Mouse (Mus musculus): ENCODE results near the gene Avil. TPM values are rescaled to one million over a fixed set of nuclear protein-coding genes. Genes with fewer than 3 reads are reported as not detected.

The Avil gene
- polyA plus RNA-seq, 1 experiment from 2014 or later, result 0.13 TPM

DNA sequence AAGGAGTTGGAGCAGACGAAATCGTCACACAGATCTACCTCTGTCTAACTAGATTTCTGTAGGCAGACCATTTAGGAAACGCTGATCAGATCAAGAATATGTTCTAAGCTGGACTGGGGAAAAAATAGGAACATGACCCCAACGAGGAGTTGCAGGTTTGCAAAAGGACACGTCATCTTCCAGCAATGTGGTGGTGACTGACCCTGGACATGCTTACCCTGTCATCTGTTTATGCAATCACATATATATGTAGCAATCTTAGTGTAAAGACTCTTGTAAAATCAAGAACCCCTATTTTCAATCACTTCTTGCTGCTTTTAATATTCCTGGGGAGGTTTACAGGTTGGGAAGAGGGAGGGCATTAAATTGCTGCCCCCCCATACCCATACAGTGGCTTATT, 62.0 kb downstream of the Avil start:
- ATAC-seq, result no peak
- H3K9ac ChIP-seq (replicated peaks; ENCODE audit: low read depth), result no peak overlapping the region
- DNase-seq (ENCODE audit: low spot score), result peak; percentile 69
- TF ChIP-seq EP300 (IDR thresholded peaks at IDR 0.05) (no peak), CTCF (IDR thresholded peaks at IDR 0.05) (no peak)
- H3K9me3 ChIP-seq (ENCODE audit: low read length), result no peaks in the 10 kb centered on the region
- H3K4me2 ChIP-seq (replicated peaks; ENCODE audit: low read depth, low read length), result no peak overlapping the region
- 0 out of 2 replicates have a peak, but pooled peaks cover 7% of the 10 kb centered on the region for H3K27me3 ChIP-seq (replicated peaks; ENCODE audit: insufficient read depth, low read length)
- peaks cover 14% of the 10 kb centered on the region; the same call in 1 of the 2 replicates for H3K36me3 ChIP-seq (ENCODE audit: insufficient read depth, low read length)
- no peak overlapping the region for H3K4me3 ChIP-seq (ENCODE audit: low read depth, low read length)
- 0 out of 2 replicates have a peak overlapping the region, but pooled peaks have one; percentile 23 for H3K27ac ChIP-seq (ENCODE audit: low read length)
- peaks cover 6% of the 10 kb centered on the region; the same call in 1 of the 2 replicates for H3K4me1 ChIP-seq (ENCODE audit: insufficient read depth, low read depth, low read length)
- WGBS, result 60% methylated on average over 5 of the region's 5 CpGs

DNA sequence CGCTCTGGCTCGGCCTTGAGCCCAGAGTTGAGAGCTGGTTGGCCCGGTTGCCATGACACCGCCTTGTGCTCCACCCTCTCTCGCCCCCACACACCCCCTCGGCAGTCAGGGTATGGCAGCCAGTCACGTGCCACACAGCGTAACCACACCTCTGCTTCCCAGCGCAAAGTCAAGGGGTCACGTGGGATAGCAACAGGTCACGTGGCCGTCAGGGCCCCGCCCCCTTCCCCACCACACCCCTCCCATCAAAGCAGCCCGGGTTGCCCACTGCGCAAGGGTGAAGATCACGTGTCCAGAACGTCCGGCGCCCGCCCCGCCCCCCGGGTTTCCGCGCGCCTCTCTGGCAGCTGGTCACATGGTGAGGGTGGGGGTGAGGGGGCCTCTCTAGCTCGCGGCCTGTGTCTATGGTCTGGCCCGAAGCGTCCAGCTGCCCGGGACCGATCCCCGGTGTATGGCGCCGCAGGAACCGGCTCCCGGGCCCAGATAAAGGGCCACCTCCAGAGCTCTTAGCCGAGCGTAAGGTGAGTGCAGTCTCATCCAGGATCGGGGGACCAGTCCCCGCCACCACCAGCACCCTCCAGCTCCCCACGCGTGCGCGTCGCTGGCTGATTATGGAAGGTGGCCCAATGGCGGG, 62.8 kb downstream of the Avil start, which contains the start of gene Cdk4:
Cdk4 (plus strand) TSS at position 296 of the 634 bp plus-strand sequence.
- Histone ChIP-seq H3K4me2 (replicated peaks; ENCODE audit: low read depth, low read length) (peak within 1 kb of the TSS; percentile 90), H3K4me1 (ENCODE audit: insufficient read depth, low read depth, low read length) (peaks cover 5% of the 10 kb centered on the region; the same call in 1 of the 2 replicates), H3K9me3 (ENCODE audit: low read length) (no peaks in the 10 kb centered on the region), H3K36me3 (ENCODE audit: insufficient read depth, low read length) (peaks cover 20% of the 10 kb centered on the region), H3K4me3 (ENCODE audit: low read depth, low read length) (peak within 1 kb of the TSS; percentile 62), H3K27ac (ENCODE audit: low read length) (peak within 1 kb of the TSS; percentile 77), H3K27me3 (replicated peaks; ENCODE audit: insufficient read depth, low read length) (0 out of 2 replicates have a peak, but pooled peaks cover 7% of the 10 kb centered on the region), H3K9ac (replicated peaks; ENCODE audit: low read depth) (peak within 1 kb of the TSS; percentile 82)
- 2% methylated on average over 46 of the region's 46 CpGs for whole genome bisulfite sequencing
- DNase-seq (ENCODE audit: low spot score), result peak; percentile 98
- TF ChIP-seq CTCF (IDR thresholded peaks at IDR 0.05) (no peak), EP300 (IDR thresholded peaks at IDR 0.05) (no peak)
- ATAC-seq, result peak; percentile 95

DNA sequence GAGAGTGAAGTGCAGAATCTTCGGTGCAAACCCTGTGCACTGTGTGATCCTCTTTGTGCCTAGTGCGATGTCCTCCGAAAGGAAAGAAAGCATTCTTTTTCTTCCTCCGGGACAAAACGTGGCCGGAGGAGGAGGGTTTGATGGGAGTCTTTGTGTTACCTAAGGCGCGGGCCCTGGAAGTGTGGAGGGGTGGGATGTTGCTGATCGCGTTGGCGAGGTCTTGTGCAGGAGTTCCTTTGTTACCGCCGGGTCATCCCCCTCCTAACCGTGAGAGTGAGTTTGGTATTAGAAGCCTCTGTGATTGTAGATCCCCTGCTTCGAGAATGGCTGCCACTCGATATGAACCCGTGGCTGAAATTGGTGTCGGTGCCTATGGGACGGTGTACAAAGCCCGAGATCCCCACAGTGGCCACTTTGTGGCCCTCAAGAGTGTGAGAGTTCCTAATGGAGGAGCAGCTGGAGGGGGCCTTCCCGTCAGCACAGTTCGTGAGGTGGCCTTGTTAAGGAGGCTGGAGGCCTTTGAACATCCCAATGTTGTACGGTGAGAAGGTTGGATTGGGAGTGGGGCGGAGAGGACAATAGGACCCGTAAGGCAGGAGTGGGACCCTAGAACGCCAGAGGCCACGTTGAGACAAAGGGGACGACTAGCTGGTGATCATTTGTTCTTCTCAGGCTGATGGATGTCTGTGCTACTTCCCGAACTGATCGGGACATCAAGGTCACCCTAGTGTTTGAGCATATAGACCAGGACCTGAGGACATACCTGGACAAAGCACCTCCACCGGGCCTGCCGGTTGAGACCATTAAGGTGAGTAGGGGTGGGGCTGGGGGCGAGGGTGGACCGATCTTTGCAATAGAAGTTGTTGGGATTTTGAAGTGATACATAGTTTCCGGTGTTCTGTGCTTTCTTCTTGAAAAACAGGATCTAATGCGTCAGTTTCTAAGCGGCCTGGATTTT, 63.7 kb downstream of the Avil start:
- ATAC-seq (no peak), DNase-seq (ENCODE audit: low spot score) (no peak)
- H3K4me1 ChIP-seq (ENCODE audit: insufficient read depth, low read depth, low read length), result peaks cover 3% of the 10 kb centered on the region; the same call in 1 of the 2 replicates
- no peak for TF ChIP-seq CTCF (IDR thresholded peaks at IDR 0.05)
- no peak for TF ChIP-seq EP300 (IDR thresholded peaks at IDR 0.05)
- peak overlapping the region; percentile 77 for H3K27ac ChIP-seq (ENCODE audit: low read length)
- H3K4me3 ChIP-seq (ENCODE audit: low read depth, low read length), result peak overlapping the region; percentile 62
- WGBS, result 7% methylated on average over 37 of the region's 37 CpGs
- no peaks in the 10 kb centered on the region for H3K9me3 ChIP-seq (ENCODE audit: low read length)
- H3K27me3 ChIP-seq (replicated peaks; ENCODE audit: insufficient read depth, low read length), result 0 out of 2 replicates have a peak, but pooled peaks cover 7% of the 10 kb centered on the region
- H3K36me3 ChIP-seq (ENCODE audit: insufficient read depth, low read length), result peaks cover 20% of the 10 kb centered on the region
- peak overlapping the region; percentile 82 for H3K9ac ChIP-seq (replicated peaks; ENCODE audit: low read depth)
- H3K4me2 ChIP-seq (replicated peaks; ENCODE audit: low read depth, low read length), result peak overlapping the region; percentile 90

DNA sequence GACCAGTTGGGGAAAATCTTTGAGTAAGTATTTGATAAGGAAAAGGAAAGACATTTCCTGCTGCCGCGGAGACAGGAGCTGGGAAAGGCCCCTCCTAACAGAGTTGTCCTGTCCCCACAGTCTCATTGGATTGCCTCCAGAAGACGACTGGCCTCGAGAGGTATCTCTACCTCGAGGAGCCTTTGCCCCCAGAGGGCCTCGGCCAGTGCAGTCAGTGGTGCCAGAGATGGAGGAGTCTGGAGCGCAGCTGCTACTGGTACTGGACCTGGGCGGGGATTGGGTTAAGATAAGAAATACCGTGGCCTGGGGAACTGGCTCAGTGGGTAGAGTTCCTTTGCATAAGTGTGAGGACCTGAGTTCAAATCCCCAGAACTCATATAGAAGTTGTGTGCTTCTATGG, 65.5 kb downstream of the Avil start:
- Histone ChIP-seq H3K27ac (ENCODE audit: low read length) (no peak overlapping the region), H3K4me3 (ENCODE audit: low read depth, low read length) (no peak overlapping the region), H3K36me3 (ENCODE audit: insufficient read depth, low read length) (peaks cover 20% of the 10 kb centered on the region), H3K4me2 (replicated peaks; ENCODE audit: low read depth, low read length) (no peak overlapping the region), H3K4me1 (ENCODE audit: insufficient read depth, low read depth, low read length) (peaks cover 11% of the 10 kb centered on the region; the same call in 1 of the 2 replicates), H3K9ac (replicated peaks; ENCODE audit: low read depth) (no peak overlapping the region), H3K9me3 (ENCODE audit: low read length) (no peaks in the 10 kb centered on the region), H3K27me3 (replicated peaks; ENCODE audit: insufficient read depth, low read length) (no peaks in the 10 kb centered on the region)
- ATAC-seq, result no peak
- TF ChIP-seq EP300 (IDR thresholded peaks at IDR 0.05), result no peak
- no peak for TF ChIP-seq CTCF (IDR thresholded peaks at IDR 0.05)
- WGBS, result 66% methylated on average over 9 of the region's 9 CpGs
- DNase-seq (ENCODE audit: low spot score), result no peak

DNA sequence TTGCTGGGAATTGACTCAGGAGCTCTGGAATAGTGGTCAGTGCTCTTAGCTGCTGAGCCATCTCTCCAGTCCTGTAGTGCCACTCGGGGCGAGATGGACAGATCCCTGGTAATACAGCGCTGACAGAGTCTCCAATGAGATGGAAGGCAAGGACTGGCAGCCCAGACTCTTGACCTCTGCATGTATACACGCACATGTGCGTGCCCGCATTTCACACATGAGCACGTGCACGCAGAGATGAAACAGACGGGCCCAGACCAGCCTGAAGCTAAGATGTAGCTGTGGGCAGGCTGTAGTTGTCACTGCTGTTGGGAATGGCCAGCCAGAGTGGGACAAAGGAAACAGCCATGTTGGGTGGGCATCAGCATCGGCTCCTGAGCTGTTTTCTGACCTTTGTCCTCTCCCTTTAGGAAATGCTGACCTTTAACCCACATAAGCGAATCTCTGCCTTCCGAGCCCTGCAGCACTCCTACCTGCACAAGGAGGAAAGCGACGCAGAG, 66.1 kb downstream of the Avil start:
- 91% methylated on average over 14 of the region's 14 CpGs for WGBS
- ATAC-seq (no peak), DNase-seq (ENCODE audit: low spot score) (no peak)
- no peak overlapping the region for H3K4me3 ChIP-seq (ENCODE audit: low read depth, low read length)
- no peaks in the 10 kb centered on the region for H3K9me3 ChIP-seq (ENCODE audit: low read length)
- no peak overlapping the region for H3K27ac ChIP-seq (ENCODE audit: low read length)
- H3K4me2 ChIP-seq (replicated peaks; ENCODE audit: low read depth, low read length), result no peak overlapping the region
- H3K4me1 ChIP-seq (ENCODE audit: insufficient read depth, low read depth, low read length), result peaks cover 14% of the 10 kb centered on the region; the same call in 1 of the 2 replicates
- no peaks in the 10 kb centered on the region for H3K27me3 ChIP-seq (replicated peaks; ENCODE audit: insufficient read depth, low read length)
- peaks cover 20% of the 10 kb centered on the region for H3K36me3 ChIP-seq (ENCODE audit: insufficient read depth, low read length)
- no peak overlapping the region for H3K9ac ChIP-seq (replicated peaks; ENCODE audit: low read depth)
- TF ChIP-seq CTCF (IDR thresholded peaks at IDR 0.05) (no peak), EP300 (IDR thresholded peaks at IDR 0.05) (no peak)

All from lung, postnatal 0 days (tissue).